Mouse (Mus musculus) cerebellum, adult 11 months (tissue): ENCODE measurements around the gene Rab3c.

Experiments used
- DNase-seq: peaks from one replicate; pipeline ENCODE4 v3.0.0; 2022

Gene Rab3c

DNA sequence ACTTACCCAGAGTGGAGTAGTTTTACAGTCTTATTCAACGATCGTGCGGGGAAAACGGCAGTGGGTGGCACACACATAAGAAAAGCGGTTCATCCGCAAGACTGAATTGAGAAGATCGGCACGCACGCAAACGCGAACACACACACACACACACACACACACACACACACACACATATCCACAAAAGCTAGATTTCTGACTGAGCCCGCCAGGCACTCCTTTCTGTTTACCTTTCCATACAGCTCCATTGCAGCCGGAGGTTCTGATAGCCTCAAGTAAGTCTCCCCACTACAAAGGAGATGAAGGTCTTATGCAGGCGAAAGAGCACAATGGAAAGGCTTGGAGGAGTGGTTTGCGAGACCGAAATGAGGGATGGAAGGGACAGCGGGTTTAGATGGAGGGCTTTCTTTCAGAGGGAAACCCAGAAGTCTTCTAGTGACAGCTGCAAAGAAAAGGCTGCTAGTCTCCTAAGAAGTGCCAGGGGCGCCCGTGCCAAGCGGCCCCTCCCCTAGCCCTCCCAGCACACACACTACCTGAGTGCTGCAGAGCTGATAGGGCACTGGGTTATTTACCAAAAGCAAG lies at the start of gene Rab3c:
Gene Rab3c, minus strand, starts transcription at position 434 of the 582 bp plus-strand sequence.
- DNase-seq = peak; percentile 33

DNA sequence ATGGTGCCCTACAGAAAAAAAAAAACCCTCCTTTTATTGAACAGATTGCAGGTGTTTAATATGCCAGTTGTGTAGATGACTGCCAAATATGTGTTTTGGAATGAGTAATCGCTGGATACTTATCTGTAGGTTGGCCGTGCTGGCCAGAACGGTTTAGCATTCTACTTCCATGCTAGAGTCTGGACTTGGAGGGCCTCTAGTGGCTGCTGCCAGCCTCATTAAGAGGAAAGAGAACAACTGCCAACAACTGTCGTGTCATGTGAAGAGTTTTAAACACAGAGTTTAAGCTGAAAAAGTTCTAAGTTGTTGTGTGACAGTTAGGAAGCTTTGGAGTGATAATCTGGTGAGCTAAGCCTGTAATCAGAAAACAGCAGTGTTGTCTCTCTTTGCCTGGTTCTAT lies 38.0 kb upstream of the Rab3c start:
- DNase-seq = peak; percentile 4

DNA sequence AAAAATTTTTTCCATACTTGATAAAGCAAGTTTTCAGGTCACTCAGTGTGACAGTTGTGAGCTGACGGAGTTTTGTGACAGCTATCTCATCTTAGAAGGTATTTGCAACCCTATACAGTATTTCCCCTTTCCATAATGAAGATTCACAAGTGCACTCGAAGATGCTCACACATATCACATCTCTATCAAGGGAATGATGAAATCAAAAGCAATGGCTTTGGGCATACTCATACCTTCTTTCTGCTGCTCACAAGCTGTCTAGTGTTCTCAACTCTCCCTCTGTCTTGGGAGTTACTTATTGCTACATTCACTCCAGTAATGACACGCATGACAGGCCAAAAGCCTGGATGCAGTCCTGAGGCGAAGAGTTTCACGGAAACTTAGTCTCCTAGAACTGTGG lies 26.4 kb upstream of the Rab3c start:
- DNase-seq = no peak

DNA sequence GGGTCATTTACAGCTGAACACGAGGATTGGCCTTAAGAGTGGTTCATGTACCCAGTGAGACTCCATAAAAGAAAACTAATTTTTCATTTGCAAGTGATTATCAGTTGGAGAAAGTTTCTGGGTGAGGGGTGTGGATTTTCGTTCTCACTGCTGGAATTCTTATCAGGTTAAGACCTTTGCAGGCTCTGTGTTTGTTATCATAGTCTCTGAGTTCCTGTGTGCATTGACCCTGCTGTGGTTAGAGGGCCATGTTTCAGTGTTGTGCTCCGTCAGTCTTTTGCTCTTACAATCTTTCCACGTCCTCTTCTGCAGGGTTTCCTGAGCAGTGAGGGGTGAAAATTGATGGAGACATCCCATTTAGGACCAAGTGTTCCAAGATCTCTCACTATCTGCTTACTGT lies 16.3 kb upstream of the Rab3c start:
- no peak for DNase-seq

DNA sequence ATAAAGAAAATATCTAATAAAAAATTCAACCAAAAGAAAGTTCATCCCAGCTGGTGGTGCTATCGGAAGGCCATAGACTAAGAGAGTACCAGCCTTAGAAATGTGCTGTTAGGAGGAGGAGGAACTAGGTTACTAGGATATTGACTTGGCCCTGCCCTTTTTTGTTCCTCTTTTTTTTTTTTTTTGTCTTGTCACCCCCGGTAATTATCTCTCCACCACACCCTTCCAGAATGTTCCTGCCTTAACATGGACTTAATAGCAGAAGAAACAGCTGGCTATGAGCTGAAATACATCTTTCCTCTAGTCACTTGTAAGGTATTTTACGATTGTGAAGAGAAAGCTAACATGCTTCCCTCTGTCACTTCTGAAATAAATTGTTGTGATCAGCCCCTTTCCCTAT lies 7.7 kb upstream of the Rab3c start:
- no peak for DNase-seq

DNA sequence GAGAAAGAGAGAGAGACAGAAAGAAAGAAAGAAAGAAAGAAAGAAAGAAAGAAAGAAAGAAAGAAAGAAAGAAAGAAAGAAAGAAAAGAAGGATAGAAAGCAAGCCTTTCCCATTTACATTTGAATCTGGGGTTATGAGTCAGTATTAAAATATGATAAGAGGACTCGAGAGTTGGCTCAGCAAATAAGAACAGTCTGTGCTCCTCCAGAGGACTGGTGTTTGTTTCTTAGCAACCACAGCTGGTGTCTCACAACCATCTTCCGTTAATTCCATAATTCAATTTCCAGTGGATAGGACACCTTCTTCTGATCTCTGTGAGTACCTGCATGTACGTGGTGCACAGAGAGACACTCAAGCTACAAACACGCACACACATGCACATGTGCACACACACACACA lies 3.0 kb upstream of the Rab3c start:
- DNase-seq = no peak

DNA sequence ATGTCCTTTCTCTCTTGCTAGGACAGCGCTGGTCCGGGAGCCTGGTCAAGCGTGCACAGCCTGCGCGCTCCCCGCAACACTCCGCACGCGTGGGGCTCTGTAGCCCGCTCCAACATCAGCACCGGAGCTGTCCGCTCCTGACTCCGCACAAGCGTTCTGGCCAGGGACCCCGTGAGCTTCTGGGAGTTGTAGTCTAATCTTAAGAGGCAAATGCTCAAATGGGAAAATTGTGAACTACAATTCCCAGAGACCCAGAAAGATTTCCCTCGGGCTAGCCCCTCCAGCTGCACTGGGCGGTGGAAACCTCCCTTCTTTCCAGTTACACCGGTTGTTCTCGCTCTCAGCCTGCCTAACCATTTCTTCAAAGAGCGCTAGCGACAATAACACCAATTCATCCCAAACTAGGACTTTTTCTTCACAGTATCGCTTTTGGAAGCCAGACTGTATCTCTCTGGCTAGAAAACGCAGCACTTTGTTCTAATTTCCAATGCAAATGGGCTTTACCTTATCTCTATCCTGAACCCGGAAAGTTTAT lies 701 bp downstream of the Rab3c start:
- peak; percentile 78 for DNase-seq

DNA sequence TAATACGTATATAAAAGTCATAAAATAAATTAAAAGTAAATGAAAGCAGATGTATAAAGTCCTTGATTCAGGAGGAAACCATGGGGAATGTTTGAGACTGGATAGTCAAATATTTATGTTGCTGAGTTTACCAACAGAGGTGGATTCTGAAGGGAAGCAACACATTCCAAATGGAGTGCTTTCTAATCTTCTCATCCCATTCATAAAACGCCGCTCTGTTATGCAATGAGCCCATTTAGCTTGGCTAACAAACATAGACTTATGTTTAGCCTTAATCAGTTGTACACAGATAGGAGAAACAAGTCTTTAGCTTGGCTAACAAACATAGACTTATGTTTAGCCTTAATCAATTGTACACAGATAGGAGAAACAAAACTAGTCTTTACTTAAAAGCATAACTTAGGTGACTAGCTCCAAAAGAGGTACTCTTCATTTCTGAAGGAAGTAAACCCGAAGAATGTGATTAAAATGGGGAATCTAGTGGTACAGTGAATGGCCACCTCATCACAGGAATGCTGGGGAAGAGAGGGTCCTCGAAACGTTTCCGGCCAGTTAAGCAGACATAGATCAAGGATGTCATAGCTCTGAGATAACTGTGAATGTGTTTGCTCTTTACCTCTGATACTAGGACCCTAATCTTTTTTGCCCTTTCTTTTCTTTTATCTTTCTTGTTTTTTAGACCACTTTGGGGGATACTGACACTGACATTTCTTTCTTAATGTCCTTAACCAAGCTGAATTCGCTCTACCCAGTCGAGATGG lies 1.6 kb downstream of the Rab3c start:
- no peak for DNase-seq

DNA sequence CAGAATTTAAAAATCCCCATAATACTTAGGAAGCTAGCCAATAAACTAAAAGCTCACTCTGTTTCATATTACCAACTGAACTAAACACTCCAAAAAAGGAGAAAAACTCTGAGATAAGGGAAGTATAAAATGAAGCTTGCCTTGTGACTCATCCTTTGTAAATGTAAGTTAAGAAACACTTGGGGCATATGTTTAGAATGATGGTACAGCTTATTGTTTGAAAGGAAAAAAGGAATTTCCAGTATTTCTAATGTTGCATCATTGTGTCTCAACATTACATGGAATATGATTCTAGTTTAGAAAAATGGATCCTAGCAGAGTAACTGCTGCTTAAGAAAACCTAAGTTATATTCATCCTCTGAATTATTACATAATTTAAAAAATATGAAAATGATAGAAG lies 3.1 kb downstream of the Rab3c start:
- no peak for DNase-seq

DNA sequence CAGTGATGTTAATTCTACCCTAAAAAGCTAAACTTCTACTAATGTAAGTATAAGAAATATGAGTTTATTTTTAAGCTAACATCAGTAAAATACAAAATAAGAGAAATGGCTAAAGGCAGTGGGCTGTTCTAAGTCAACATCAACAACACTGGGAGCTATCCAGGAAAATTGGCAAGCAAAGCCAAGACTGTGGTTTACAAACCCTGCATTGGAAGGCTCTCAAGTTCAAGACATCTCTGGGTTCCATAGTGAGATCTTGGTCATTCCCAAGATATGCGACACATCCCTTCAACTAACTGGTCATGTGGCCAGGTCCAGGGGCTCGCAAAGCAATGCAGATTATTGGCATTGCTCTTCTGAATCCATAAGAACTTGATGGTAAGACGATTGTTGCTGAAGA lies 5.3 kb downstream of the Rab3c start:
- DNase-seq = no peak

DNA sequence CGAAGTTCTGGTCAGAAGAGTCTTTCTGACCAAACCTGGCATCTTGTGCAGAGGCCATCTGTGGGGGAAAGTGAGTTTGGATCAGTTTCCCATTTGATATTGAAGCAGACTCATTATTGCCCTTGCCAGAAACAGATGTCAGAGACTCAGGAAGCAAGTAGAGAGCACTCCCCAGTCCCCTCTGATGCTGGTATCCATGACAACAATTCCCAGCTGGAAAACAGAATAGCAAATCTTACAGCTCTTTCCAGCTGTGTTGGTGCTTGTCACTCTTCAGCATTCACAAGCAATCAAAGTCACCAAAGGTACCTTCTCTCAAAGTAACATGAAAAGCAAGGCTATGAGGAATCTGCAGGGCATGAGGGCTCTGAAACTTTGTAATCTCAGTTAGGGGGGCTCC lies 20.1 kb downstream of the Rab3c start:
- DNase-seq = no peak

DNA sequence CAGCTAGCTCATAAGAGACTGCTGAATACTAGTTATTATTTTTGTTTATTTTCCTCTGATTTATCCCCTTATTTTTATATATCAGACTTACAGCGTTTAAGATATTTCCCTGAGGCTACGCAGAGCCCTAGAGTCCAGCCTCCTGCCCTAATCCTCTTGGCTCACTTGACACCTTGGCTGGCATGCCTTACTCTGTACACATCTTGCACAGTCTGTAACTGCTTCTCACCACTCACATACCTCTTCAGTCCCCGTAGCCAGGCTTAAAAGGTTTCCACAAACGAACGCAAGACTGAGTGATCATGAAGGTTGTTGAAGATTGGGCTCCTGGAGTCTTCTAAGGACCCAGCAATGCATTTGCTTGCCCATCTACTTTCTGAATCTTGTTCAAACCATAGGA lies 29.3 kb downstream of the Rab3c start:
- DNase-seq = no peak

DNA sequence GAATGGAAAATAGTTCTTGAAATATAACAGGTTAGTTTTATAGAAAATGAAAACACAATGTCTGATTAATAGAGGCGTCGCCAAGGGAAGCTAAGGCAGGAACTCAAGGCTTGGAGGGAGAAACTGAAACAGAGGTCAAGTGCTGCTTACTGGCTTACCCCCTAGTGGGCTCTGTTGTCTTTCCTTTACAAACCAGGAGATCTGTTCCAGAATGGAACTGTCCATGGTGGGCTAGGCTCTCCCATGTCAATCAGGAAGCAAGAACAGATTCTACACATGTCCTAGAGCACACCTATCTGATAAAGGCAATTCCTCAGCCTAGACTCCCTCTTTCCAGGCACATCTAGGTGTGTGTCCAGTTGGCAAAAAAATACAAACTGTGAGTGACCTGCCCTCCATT lies 32.3 kb downstream of the Rab3c start:
- no peak for DNase-seq

DNA sequence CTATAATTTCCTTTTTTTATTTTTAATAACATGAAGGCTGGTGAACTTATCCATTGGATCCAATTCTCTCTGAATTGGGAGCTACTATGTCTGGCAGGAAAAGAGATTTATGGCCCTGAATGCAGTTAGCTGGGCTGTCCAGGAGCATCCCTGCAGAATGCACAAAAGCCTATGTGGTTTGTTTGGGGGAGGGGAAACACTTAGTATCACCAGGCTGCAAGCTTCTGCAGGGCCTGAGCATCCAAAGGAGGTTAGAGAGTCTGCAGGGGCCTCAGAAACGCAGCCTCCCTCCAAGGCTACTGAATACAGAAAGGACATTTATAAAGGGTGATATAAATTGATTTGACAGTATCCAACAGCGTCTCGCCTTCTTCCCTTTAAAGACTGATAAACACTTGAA lies 41.8 kb downstream of the Rab3c start:
- DNase-seq = no peak

DNA sequence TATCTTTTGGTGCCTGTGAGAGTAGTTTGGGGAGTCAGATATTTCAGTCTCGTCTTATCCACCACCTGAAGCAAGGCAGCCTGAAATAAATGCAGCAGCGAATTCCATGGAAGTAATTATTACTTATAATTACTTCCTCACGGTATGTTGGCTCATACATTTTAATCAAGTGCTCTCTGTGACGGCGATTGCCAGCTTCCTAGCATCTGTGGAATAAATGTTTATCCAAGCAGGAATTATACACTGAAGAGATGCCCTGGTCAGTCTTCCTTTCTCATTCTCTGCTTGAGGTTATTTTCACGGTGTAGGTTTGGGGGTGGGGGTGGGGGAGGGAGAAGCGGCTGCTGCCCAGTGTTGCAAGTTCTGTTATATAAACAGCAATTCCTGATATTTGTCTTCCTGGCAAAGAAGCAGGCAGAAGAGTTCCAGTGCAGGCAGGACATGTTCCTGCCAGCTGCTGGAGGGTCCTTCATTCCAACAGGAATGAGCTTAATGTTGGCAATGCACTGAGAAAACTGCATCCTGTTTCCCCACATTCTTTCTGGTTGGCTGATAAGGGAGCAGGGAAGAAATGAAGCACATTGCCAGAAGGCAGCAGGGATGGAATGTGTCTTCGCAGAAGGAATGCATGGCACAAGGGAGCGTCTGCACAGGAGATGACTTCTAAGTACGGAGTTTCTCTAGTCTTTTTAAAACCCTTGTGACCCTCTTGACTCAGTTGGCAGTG lies 43.4 kb downstream of the Rab3c start:
- DNase-seq = peak; percentile 9

DNA sequence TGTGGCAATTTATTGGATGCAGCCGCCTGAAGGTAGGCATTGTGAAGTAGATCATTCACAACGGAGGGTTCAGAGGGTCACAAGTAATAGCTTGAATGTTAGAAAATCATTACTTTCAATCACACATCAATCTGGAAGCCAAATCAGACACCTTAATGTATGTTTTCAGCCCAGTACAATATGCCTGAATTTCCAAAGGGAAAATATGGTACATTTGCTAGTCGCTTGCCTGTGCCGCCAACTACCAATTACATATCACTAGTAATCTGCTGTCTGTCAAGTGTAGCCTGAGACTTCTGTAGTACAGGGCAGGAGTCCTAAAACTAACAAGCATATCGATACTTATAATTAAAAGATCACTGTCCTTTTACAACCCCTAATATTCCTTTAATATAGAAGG lies 47.4 kb downstream of the Rab3c start:
- DNase-seq = no peak

DNA sequence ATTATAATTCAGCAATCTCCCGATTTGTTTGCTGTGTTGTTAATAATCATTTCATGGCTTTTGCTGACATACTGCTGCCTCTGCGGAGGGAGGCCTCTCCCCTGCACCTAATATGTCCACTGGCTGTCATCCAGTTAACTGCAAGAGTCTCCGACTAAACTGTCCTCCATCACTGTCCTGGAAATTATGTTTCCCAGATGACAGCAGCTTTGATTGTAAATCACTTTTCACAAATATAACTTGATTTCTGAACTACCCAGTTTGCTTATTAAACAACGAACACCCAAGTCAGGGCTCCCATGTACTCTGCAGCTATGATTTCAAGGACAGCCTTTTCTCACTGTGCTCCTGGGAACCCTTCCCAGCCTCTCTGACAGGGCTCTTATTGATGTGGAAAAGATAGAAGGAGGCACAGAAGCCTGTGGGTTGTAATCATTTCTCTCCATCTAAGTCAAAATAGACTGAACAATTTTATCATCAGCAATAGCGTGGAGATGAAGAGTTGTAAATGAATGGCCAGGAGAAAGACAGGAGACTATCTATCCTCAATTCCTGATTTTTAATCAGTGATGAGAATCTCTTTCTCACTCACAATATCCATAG lies 49.6 kb downstream of the Rab3c start:
- DNase-seq = no peak

DNA sequence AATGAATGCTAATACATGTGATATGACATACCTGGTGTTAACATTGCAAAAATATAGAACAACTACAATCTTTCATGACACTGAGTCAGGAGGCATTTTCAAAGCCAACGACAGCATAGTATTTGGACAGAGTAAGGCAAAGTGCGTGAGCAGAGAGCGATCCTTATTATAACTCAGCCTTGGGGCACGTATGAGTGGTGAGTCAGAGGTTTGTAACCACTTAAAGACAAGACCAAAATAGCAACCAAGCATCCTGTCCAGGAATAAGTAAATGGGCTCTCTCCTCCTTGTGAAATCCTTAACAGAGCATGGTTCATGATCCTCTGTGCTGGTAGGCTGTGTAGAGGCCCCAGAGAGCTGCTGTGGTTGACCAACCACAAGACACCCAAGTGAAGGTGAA lies 50.8 kb downstream of the Rab3c start:
- DNase-seq = no peak

DNA sequence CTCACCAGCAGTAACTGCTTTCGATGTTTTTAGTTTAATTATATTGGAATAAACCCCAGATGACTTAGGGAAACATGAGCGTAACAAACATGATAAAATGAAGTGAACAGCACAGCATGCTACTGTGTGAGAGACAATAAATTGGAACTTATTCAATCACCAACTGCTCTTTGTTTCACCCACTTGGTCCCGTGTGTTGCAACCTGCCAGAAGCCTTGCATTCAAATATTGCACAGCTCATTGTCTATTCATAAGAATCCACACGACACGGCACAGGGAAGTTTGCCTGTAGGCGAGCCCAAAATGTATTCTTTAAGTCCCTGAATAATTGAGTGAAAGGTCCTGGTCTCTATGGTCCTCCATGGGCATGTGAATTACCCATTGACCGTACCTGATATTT lies 61.6 kb downstream of the Rab3c start:
- no peak for DNase-seq

DNA sequence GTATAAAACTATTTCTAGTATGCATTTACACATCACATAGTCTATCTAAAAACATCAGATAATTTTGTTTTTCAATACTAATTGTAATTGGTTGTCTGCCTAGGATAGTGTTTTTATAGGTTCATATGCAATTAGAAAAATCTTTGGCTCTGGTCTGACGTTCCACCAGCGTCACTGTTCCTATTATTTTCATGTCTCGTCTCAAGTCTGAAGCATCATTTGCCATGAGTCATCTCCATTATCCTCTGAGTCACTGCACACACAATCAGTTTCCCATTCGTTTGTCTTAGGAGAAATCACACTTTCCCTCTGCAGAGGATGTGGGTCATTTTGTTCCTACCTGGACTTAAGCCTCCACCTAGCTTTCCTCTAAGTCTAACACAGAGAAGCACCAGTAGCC lies 62.3 kb downstream of the Rab3c start:
- DNase-seq = no peak

DNA sequence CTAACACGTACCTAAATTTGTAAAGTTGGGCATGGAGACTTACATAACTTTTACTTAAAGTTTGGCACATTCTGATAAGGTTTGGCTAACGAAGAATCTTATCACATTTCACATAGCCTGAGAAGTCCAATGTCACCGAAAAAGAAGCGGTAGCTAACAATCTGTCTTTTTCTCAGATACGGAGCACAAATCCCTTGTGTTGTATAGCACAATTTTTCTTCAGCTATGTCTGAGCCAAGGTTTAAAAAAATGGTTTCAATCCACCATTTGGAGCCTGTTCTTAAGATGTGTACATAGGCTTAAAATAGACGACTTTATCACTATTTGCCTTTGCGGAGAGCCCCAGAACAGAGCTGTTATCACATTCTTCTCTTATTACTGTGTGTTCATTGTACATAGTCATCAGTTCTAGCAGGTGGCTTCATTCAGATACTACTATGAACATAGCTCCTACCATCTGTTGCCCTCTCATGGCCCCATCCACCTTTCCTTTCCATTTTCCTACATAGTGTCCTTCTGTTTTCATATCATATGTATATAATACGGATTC lies 69.2 kb downstream of the Rab3c start:
- no peak for DNase-seq

DNA sequence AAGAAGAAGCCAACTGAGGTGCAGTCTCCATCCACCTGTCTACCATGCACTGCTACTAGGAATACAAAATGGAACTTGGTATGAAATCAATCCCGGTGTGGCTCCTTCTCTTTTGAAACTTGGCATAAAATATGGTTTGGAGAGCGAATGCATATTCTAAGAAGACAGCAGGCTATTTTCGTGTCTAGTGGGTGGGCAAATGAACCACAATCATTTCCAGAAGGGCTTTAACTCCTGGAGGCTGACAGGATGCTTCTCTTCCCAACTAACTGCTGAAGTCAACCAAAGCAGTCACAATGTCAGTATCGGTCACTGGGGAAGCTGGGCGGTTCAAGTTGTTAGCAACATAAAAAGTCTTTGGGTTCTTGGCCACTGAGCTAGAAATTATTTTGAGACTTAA lies 81.9 kb downstream of the Rab3c start:
- no peak for DNase-seq

DNA sequence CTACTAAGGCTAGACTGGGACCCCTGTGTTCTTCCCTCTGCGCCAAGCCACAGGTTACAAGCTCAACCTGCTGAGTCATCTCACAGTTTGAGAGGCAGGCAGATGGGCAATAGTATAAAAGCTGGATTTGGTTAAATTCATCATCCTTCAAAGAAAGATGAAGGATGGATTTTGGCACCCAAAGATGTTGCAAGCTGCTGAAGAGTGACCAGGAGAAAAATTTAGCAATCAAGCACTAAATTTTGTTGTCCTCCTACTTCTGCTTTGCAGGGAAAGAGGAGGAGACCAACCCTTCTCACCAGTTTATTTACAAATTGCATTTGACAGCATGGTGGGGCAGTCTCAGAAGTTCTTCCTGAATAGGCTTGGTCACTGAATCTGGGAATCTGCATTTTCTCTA lies 90.8 kb downstream of the Rab3c start:
- no peak for DNase-seq
